Mouse (Mus musculus) erythroblast, embryonic 14.5 days (primary cell): Measurements from ENCODE around the gene Arhgef19. TPM values are rescaled to one million over a fixed set of nuclear protein-coding genes. Genes with fewer than 3 reads are reported as not detected.

ENCODE experiments used
- H3K27me3 ChIP-seq: 2 replicates; pipeline ENCODE4 v1.6.1; 2012; ENCODE audit warnings: inconsistent platforms; ENCODE audit not compliant: control insufficient read depth
- H3K36me3 ChIP-seq: 2 replicates; pipeline ENCODE4 v1.6.1; 2012; ENCODE audit warnings: mild to moderate bottlenecking, inconsistent platforms; ENCODE audit not compliant: control insufficient read depth
- H3K4me1 ChIP-seq: 2 replicates; pipeline ENCODE4 v1.6.1; 2012; ENCODE audit warnings: inconsistent platforms; ENCODE audit not compliant: control insufficient read depth
- H3K4me3 ChIP-seq: replicated peaks from 2 replicates; pipeline ENCODE3; 2012; ENCODE audit warnings: moderate library complexity, mild to moderate bottlenecking, inconsistent platforms
- H3K9me3 ChIP-seq: 2 replicates; pipeline ENCODE4 v1.6.1; 2012; ENCODE audit warnings: low read length, inconsistent platforms, mixed read lengths; ENCODE audit not compliant: control insufficient read depth
- GATA1 ChIP-seq: IDR thresholded peaks from 2 replicates; pipeline ENCODE4 v1.6.1; 2012; ENCODE audit warnings: low read length, inconsistent platforms, mixed read lengths
- TAL1 ChIP-seq: IDR thresholded peaks from 3 replicates; pipeline ENCODE4 v1.6.1; 2012; ENCODE audit warnings: low read length, inconsistent platforms, mixed read lengths
- polyA plus RNA-seq: library from polyadenylated mRNA; stranded (reverse); fragments of >175 nt; gene quantifications from 2 replicates; pipeline ENCODE4 v1.2.3, GENCODE M21; 2012

The Arhgef19 gene
- polyA plus RNA-seq, 1 experiment, result 0.12 TPM

DNA sequence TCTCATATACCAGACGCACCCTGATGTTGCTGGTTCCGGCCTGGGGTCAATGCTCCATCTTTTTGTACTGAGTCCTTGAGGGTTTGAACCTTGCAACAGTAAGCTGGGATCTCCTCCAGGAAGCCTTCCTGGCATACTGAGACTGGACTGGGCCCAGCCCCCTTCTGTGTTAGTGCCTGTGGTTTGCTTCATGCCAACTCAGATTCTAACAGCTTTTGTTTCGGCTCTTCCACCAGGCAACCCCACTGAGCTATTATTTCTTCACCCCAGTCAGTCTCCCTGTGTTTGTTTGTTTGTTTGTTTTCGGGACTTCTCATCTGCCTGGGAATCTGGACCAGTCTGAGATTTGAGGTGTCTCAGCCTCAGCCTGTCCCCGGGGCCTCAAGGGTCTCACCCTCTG lies 5.1 kb downstream of the Arhgef19 start:
- TF ChIP-seq GATA1 (no peak), TAL1 (no peak)
- Histone ChIP-seq H3K9me3 (peaks cover 2% of the 10 kb centered on the region; the same call in 1 of the 2 replicates), H3K4me1 (peaks cover 41% of the 10 kb centered on the region), H3K4me3 (no peak overlapping the region), H3K36me3 (no peaks in the 10 kb centered on the region), H3K27me3 (peaks cover 100% of the 10 kb centered on the region)

DNA sequence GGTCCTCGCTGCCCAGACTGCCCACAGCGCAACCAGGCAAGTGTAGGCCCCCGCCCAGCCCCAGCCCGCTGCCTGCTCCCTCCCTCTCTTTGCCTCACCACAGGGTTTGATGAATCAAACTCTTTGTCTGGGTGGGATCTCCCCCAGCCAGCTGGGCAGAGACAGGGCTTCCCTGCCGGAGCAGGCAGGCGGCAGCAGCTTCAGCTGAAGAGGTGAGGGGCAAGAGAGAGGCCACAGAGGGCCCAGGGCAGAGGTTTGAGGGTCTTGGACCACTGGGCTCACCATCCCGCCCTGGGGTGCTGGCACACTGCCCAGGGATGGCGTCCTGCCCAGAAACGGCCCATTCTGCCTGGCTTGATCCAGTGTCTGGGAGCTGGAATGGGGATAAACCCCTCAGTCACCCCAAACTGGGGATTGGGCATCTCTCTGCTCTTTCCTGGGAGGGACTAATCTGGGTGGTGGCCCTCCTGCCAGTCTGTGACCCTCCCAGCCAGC lies 5.7 kb downstream of the Arhgef19 start:
- Histone ChIP-seq H3K9me3 (peaks cover 2% of the 10 kb centered on the region; the same call in 1 of the 2 replicates), H3K27me3 (peaks cover 96% of the 10 kb centered on the region), H3K4me1 (peaks cover 36% of the 10 kb centered on the region), H3K4me3 (no peak overlapping the region), H3K36me3 (no peaks in the 10 kb centered on the region)
- TF ChIP-seq GATA1 (no peak), TAL1 (no peak)

DNA sequence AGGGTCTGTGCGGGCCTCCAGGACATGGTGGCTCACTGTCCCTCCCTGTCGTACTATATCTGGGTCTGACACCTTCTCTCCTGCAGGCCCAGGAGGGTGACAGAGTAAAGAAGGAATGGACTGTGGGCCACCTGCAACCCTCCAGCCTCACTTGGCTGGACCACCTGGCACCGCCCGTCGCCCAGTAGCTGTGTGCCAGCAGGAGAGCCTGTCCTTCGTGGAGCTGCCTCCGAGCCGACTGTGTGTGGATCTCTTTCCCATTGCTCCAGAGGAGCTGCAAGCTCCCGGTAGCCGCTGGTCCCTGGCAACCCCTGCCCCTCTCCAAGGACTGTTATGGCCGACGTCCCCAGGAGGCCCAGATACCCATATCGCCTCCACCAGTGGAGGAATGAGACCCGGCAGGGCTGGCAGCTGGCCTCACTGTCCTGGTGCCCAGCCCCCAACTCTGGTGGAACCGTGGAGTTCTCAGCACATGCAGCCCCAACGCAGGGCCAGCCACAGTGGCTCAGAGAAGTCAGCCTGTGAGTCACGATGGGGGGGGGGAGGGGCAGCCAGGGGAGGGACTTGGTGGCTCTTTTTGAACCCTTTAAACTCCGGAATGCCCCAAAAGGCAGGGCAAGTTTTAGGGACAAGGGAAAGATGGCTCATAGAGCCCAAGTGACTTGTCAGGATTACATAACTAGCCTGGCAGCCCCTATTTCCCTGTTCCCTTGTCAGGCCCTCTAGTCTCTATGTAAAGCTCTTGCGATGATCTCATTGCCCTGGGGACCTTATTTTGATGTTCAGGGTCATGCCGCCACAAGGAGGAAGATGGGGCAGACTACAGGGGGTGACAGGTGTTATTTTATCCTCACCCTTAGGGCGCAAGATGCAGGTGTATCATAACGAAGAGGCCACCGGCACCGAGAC lies 7.0 kb downstream of the Arhgef19 start:
- peaks cover 2% of the 10 kb centered on the region; the same call in 1 of the 2 replicates for H3K9me3 ChIP-seq
- no peak overlapping the region for H3K4me3 ChIP-seq
- no peaks in the 10 kb centered on the region for H3K36me3 ChIP-seq
- peaks cover 88% of the 10 kb centered on the region for H3K27me3 ChIP-seq
- peaks cover 26% of the 10 kb centered on the region for H3K4me1 ChIP-seq
- TF ChIP-seq GATA1 (no peak), TAL1 (no peak)

DNA sequence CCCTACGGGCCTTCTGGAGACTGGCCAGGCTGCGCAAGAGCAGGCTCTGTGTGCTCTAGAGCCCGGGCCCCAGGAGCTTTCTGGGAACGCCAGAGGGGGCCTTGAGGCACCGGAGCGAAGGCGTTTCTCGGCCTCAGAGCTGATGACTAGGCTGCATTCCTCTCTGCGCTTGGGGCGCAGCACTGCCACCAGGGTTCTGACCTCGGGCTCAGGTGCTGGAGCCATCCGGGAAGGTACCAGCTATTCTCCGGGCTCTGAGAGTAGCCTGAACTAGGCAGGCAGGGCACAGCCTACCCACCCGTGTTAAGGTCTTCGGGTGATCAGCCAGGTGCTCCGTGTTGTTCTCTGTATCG lies 7.7 kb downstream of the Arhgef19 start:
- Histone ChIP-seq H3K27me3 (peaks cover 84% of the 10 kb centered on the region), H3K36me3 (no peaks in the 10 kb centered on the region), H3K4me1 (peaks cover 26% of the 10 kb centered on the region), H3K4me3 (no peak overlapping the region), H3K9me3 (peaks cover 2% of the 10 kb centered on the region; the same call in 1 of the 2 replicates)
- TF ChIP-seq TAL1, result no peak
- no peak for TF ChIP-seq GATA1

DNA sequence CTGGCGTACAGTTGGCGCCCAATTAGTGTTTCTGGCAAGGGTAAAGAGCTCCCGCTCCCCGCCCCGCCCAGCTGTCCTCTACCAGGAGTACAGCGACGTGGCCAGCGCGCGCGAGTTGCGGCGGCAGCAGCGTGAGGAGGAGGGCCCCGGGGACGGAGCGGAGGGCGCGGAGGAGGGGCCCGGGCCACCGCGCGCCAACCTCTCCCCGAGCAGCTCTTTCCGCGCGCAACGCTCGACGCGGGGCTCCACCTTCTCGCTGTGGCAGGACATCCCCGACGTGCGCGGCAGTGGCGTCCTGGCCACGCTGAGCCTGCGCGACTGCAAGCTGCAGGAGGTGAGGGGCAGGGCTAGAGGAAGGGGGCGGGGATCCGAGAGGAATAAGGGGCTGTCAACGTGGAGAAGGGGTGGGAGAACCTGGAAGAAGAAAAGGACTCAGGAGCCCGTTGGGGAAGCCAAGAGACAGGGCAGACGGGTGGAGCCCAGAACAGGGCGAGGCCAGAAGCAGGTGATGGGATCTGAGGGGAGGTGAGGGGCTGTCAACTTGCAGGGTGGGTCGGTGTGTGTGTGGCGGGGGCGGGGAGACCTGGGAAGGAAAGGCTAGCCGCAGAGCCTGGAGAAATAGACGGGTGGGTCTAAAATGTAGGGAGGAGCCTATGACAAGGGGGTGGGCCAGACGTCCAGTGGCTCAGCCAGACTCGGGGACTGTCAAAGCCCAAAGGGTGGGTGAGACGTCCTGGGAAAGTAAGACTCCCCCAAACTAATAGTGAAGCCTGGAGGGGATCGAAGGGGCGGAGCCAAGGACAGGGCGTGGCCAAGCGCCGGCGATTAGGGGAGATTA lies 8.7 kb downstream of the Arhgef19 start:
- Histone ChIP-seq H3K4me1 (peaks cover 26% of the 10 kb centered on the region), H3K27me3 (peaks cover 74% of the 10 kb centered on the region), H3K9me3 (peaks cover 2% of the 10 kb centered on the region; the same call in 1 of the 2 replicates), H3K4me3 (peak overlapping the region; percentile 52), H3K36me3 (no peaks in the 10 kb centered on the region)
- no peak for TF ChIP-seq GATA1
- TF ChIP-seq TAL1, result no peak

DNA sequence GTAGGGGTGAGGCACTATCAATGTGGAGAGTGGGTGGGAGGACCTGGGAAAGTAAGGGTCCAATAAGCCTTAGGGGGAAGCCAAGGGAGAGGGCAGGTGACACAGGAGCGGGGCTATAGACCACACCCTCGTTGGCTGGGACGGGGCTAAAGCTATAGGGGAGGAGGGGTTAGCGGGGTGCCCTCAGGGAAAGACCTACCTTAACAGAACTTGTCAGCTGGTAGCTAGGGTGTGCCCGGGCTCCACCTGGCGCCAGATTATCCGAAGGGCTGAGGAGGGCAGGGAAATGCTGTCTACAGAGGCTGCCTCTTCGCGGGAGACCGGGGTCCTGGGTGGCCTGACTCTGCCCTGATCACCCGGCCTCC lies 9.3 kb downstream of the Arhgef19 start:
- H3K27me3 ChIP-seq, result peaks cover 68% of the 10 kb centered on the region

DNA sequence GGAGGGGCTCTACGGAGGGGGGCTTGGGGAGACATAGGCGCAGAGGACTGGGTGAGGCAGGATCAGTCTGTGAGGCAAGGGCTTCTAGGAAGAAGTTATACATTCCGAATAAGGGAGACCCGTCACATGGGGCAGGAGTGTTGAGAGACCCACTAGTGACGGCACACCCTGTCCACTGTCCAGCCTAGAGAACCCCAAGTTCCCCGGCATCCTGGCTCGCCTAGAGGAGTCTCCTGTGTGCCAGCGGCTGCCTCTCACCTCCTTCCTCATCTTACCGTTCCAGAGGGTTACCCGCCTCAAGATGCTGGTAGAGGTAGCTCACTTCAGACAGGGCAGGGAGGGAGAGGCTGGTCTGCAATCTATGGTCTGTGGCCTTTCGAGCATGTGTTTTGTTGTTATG lies 10.1 kb downstream of the Arhgef19 start:
- no peak overlapping the region for H3K4me3 ChIP-seq
- no peak for TF ChIP-seq GATA1
- no peak for TF ChIP-seq TAL1
- H3K4me1 ChIP-seq, result peaks cover 26% of the 10 kb centered on the region
- no peaks in the 10 kb centered on the region for H3K36me3 ChIP-seq
- peaks cover 2% of the 10 kb centered on the region; the same call in 1 of the 2 replicates for H3K9me3 ChIP-seq
- peaks cover 60% of the 10 kb centered on the region for H3K27me3 ChIP-seq

More for the DNA sequence above, 9.3 kb downstream of the Arhgef19 start:
- TF ChIP-seq GATA1 (no peak), TAL1 (no peak)
- Histone ChIP-seq H3K4me3 (peak overlapping the region; percentile 52), H3K36me3 (no peaks in the 10 kb centered on the region), H3K4me1 (peaks cover 26% of the 10 kb centered on the region), H3K9me3 (peaks cover 2% of the 10 kb centered on the region; the same call in 1 of the 2 replicates)

DNA sequence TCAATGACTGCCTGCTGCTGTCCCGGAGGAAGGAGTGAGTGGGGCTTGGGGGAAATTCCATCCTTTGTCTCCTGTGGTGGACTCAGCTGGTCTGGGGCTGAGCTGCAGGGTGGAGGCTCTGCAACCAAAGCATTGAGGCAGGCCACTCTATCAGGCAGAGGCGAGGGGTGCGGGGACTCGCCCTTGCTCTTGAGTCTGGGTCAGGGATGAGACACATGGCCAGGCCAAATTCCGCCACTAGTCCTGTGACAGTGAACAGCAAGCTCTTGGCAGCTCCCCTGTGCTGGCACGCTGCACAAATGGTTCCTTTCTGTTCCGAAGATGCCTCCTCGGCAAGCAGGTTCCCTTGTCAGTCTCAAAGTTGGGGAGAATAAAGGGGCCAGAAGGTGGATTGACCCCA lies 11.8 kb downstream of the Arhgef19 start:
- no peak for TF ChIP-seq TAL1
- no peak for TF ChIP-seq GATA1
- Histone ChIP-seq H3K4me3 (no peak overlapping the region), H3K4me1 (peaks cover 26% of the 10 kb centered on the region), H3K36me3 (no peaks in the 10 kb centered on the region), H3K27me3 (peaks cover 43% of the 10 kb centered on the region), H3K9me3 (peaks cover 2% of the 10 kb centered on the region; the same call in 1 of the 2 replicates)

DNA sequence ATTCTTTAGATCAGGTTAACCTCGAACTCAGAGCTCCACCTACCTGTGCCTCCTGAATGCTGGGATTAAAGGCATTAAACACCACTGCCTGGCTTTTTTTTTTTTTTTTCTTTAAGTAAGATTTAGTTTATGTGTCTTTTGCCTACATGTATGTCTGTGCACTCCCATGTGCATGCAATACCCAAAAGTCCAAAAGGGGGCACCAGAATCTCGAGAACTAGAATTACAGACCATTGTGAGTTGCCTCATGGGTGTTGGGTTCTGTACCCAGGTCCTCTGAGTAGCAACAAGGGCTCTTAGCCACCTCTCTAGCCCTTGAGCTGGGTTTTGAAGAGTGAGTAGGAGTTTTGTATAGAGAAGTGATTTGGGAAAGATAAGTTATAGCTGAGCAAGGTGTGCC lies 13.3 kb downstream of the Arhgef19 start:
- H3K9me3 ChIP-seq, result peaks cover 2% of the 10 kb centered on the region; the same call in 1 of the 2 replicates
- H3K27me3 ChIP-seq, result peaks cover 27% of the 10 kb centered on the region
- H3K36me3 ChIP-seq, result no peaks in the 10 kb centered on the region
- TF ChIP-seq TAL1, result no peak
- no peak for TF ChIP-seq GATA1
- peaks cover 18% of the 10 kb centered on the region for H3K4me1 ChIP-seq
- no peak overlapping the region for H3K4me3 ChIP-seq
